Mouse (Mus musculus) spleen, adult 2 months (tissue): ENCODE measurements at regions not wholly inside any gene's neighbourhood (a gene's known extent, or its start where the extent isn't known, plus 50 kb on each side); places are given as distances from the start of the nearest gene placed in this dataset.

Source experiments
- DNase-seq, 2 experiments: peaks; one replicate each; pipeline versions ENCODE4 v3.0.0 to v3.0.0-alpha.2; 2012 to 2021; ENCODE audit warnings: low spot score in 2 of 2, low read depth in 1 of 2
- H3K27ac ChIP-seq: fragments of 200-500 bp; 2 replicates; pipeline ENCODE4 v1.5.1; 2012; ENCODE audit warnings: low read length, inconsistent platforms; ENCODE audit not compliant: insufficient read depth
- H3K27me3 ChIP-seq: fragments of 200-500 bp; 2 replicates; pipeline ENCODE4 v1.6.1; 2012; ENCODE audit warnings: mild to moderate bottlenecking, moderate library complexity, low read length, inconsistent platforms; ENCODE audit not compliant: control insufficient read depth, insufficient read depth
- H3K36me3 ChIP-seq: fragments of 200-500 bp; 2 replicates; pipeline ENCODE4 v1.6.1; 2012; ENCODE audit warnings: mild to moderate bottlenecking, low read length, inconsistent platforms; ENCODE audit not compliant: control insufficient read depth, insufficient read depth
- H3K4me1 ChIP-seq: fragments of 200-500 bp; 2 replicates; pipeline ENCODE4 v1.6.1; 2011; ENCODE audit warnings: inconsistent platforms; ENCODE audit not compliant: control insufficient read depth, insufficient read depth, insufficient read length
- H3K4me3 ChIP-seq: fragments of 200-500 bp; 2 replicates; pipeline ENCODE4 v1.5.1; 2011; ENCODE audit warnings: mild to moderate bottlenecking, inconsistent platforms; ENCODE audit not compliant: insufficient read depth, insufficient read length; ENCODE audit errors: extremely low read depth
- CTCF ChIP-seq: fragments of 200-500 bp; IDR thresholded peaks from 2 replicates; pipeline ENCODE4 v1.5.1; 2011; ENCODE audit warnings: mild to moderate bottlenecking, inconsistent platforms; ENCODE audit not compliant: insufficient read depth, insufficient read length, insufficient replicate concordance; ENCODE audit errors: extremely low read depth
- POLR2A ChIP-seq: fragments of 200-500 bp; IDR thresholded peaks from 2 replicates; pipeline ENCODE4 v1.6.1; 2011; ENCODE audit warnings: low read depth, low read length, inconsistent platforms
- WGBS: fragments of 180-500 bp; shearing (Covaris S2); methylation state at CpG from one replicate; pipeline ENCODE4 v1.1.7; 2018; 5-methylcytosine and 5-hydroxymethylcytosine counted together

DNA sequence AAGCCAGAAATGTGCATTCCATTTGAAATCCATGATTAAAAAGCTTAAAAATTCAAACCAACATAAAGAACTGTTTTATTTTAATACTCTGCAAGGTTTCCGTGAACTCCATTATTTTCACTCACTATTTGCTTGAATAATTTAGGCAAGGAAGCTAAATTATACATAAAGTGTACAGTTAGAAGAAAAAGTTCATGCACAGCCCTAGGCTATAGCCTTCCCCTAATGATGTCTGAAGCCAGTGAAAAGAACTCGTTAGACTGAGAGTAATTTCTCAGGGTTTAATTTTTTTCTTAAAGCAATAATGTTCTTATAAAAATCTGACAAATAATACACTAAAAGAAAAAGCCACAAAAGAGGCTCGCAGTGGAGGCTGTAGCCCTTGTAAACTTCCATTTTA lies 141.4 kb upstream of the Meis1 start:
- TF ChIP-seq POLR2A (no peak), CTCF (no peak)
- H3K27ac ChIP-seq: no peak overlapping the region
- 65% methylated on average over 3 of the region's 3 CpGs for whole genome bisulfite sequencing
- H3K36me3 ChIP-seq: no peaks in the 10 kb centered on the region
- H3K4me1 ChIP-seq: no peaks in the 10 kb centered on the region
- no peaks in the 10 kb centered on the region for H3K27me3 ChIP-seq
- H3K4me3 ChIP-seq: no peak overlapping the region
- DNase-seq: no peak

DNA sequence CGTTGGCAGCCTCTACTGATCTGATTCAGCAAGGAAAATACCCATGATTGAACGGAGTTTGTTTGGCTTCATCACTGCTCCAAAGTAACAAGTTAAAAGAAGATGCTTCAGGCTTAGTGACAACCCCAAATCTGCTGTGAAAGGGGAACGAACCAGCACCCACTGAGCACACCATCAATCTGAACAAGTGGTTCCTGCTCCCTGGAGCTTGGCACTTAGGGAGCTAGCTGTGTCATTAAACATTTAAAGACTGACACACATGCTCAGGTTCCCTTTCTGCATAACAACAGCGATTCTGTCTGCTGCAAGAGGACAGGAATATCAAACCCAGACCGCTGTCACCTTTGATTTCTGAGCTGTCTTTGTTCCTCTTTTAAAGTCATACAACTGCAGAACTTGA lies 141.9 kb upstream of the Meis1 start:
- H3K27me3 ChIP-seq: no peaks in the 10 kb centered on the region
- WGBS: 39% methylated on average over 5 of the region's 5 CpGs
- no peaks in the 10 kb centered on the region for H3K36me3 ChIP-seq
- H3K27ac ChIP-seq: no peak overlapping the region
- no peak for DNase-seq
- H3K4me1 ChIP-seq: no peaks in the 10 kb centered on the region
- no peak for TF ChIP-seq CTCF
- H3K4me3 ChIP-seq: no peak overlapping the region

DNA sequence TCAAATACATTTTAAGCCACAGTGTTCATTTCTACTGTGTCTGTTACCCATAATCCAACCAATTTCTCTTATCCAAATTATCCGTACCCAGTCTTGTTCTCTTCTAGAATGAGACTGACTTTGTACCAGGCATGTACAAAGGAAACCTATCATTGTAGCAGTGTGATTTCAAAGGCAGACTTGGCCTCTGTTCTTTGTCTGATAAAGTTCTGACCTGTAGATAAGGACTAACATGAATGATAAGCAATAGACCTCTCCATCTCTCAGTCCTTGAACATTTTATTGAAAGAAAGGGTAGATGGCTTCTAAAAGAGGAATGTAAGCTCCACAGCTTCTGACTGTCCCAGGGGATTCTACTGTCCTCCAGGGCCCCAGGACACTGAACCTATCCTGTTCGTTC lies 152.2 kb upstream of the Meis1 start:
- DNase-seq: no peak
- 86% methylated on average over 2 of the region's 2 CpGs for WGBS
- Histone ChIP-seq H3K36me3 (no peaks in the 10 kb centered on the region), H3K27ac (no peak overlapping the region), H3K4me1 (no peaks in the 10 kb centered on the region), H3K4me3 (no peak overlapping the region), H3K27me3 (no peaks in the 10 kb centered on the region)
- no peak for TF ChIP-seq CTCF
- TF ChIP-seq POLR2A: no peak

DNA sequence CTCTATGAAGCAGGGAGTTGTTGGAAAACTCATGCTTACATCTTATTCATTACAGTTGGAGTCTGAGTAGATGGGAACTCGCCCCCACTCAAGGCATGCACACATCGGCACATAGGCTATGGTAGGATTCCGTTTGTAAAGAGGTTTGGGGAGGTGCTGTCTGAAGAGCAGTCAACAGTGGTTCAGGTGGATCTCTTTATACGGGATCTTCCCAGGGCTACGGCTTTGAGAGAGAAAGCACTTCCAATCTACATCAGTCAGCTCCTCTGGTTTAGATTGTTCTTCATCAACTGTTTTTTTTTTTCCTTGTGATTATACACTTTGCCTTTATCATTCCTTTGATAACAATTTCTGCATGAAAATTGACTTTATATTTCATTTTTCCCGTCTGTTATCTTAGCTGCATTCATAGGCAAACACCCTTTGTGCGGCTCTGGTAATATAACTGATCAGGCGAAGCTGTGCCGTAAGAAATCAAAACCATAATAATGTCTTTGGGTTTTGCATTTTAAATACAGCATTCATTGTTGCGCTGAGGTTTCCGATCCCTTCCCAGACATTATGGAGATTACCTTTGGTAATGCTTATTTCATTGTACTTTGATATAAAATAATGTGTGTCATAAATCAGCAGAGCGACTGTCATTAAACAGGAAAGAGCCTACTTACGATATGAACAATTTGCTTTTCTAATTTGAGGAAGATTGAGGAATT lies 155.7 kb upstream of the Meis1 start:
- Histone ChIP-seq H3K4me3 (no peak overlapping the region), H3K4me1 (no peaks in the 10 kb centered on the region), H3K27ac (no peak overlapping the region), H3K36me3 (no peaks in the 10 kb centered on the region), H3K27me3 (no peaks in the 10 kb centered on the region)
- no peak for DNase-seq
- WGBS: 90% methylated on average over 13 of the region's 13 CpGs
- TF ChIP-seq POLR2A (no peak), CTCF (no peak)

DNA sequence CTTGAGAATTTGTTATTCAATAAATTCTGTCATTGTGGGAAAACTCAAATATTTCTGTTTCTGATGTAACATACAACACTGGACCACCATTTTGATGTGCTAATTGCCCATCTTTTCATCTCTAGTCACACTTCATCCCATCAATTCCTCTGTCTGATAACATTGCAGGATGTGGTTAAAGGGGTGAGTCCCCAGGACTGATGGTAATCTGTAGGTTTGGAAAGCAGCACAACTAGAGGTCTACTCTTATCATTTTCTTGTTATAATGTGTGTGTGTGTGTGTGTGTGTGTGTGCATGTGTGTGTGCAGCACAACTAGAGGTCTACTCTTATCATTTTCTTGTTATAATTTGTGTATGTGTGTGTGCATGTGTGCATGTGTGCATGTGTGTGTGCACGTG lies 160.5 kb upstream of the Meis1 start:
- DNase-seq: no peak
- Histone ChIP-seq H3K36me3 (no peaks in the 10 kb centered on the region), H3K27me3 (no peaks in the 10 kb centered on the region), H3K4me3 (no peak overlapping the region), H3K27ac (no peak overlapping the region), H3K4me1 (no peaks in the 10 kb centered on the region)
- no peak for TF ChIP-seq CTCF
- no peak for TF ChIP-seq POLR2A
- WGBS: 87% methylated on average over 1 of the region's 1 CpGs

DNA sequence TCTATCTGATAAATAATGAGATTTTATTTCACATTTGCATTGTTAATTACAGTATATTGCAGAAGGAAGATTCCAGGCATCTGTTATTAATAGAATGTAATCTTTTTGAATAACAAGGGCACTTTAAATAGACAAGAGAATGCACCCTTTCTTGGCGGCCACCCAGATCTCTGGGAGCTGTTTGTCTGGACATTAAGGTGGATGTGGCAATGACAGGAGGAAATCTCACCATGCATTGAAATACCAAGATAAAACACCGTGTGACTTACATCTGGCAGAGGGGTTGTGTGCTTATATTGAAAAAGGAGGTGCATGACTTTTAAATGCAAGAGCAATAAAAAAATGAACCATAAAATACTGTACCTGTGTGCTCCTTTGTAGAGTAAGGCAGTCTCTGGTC lies 171.0 kb upstream of the Meis1 start:
- no peaks in the 10 kb centered on the region for H3K27me3 ChIP-seq
- no peak for DNase-seq
- H3K4me3 ChIP-seq: no peak overlapping the region
- no peak overlapping the region for H3K27ac ChIP-seq
- WGBS: 67% methylated on average over 2 of the region's 2 CpGs
- H3K4me1 ChIP-seq: no peaks in the 10 kb centered on the region
- TF ChIP-seq POLR2A (no peak), CTCF (no peak)
- no peaks in the 10 kb centered on the region for H3K36me3 ChIP-seq

DNA sequence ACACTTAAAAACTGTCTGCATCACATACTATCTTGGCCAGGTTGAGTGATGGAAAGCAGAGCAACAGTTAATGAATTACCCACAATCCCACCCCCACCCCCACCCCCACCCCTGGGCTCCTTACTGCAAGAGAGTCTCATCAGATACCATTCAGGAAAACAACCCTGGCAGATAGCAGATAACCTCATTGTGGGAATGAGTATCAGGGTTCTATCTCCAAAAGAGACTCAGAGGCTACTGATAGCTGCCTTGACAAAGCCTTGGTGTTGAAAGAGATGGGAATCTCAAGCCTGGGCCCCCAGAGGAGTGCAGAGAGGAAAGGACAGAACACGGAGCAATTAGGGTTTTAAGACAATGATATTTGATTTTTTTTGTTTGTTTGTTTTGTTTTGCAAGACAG lies 175.7 kb upstream of the Meis1 start:
- H3K36me3 ChIP-seq: no peaks in the 10 kb centered on the region
- no peaks in the 10 kb centered on the region for H3K27me3 ChIP-seq
- no peak for TF ChIP-seq POLR2A
- TF ChIP-seq CTCF: no peak

More for the DNA sequence above, 175.7 kb upstream of the Meis1 start:
- H3K27ac ChIP-seq: no peak overlapping the region
- H3K4me1 ChIP-seq: no peaks in the 10 kb centered on the region
- WGBS: 41% methylated on average over 1 of the region's 1 CpGs
- no peak overlapping the region for H3K4me3 ChIP-seq
- no peak for DNase-seq
